Mouse (Mus musculus) heart, postnatal 0 days (tissue): ENCODE data around the gene Arhgap15.

ENCODE experiments used
- CTCF ChIP-seq: IDR thresholded peaks from 2 replicates; pipeline ENCODE4 v1.5.1; 2016; ENCODE audit warnings: antibody characterized with exemption, control low read depth, low read depth
- EP300 ChIP-seq: IDR thresholded peaks from 2 replicates; pipeline ENCODE4 v1.6.1; 2016; ENCODE audit warnings: antibody characterized with exemption, low read depth

DNA sequence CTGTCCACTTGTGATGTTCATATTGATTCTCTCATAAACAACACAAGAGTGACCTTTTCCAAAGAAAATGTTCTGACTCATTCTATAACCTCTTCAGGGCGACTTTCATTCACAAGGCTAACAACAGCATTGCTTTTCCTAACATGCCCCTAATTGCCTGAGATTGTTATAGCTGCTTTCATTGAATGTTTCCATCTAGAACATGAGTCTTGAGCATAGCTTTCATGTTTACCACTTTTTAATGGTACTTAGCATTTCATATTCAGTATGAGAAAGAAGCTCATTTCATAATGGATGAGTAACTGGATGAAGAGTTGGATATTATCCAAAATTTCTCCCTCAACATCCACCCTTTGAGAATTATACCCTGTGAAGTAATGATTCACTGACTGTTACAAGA, 403.7 kb downstream of the Arhgap15 start:
- TF ChIP-seq CTCF, result no peak
- no peak for TF ChIP-seq EP300
